Mouse (Mus musculus): ENCODE data around the gene Drc3.

Drc3 gene

GRCm38 (mm10) chr11:60334124-60334523, 19.0 kb upstream of the Drc3 start:
- DNase-seq (ENCODE audit: extremely low spot score, low read depth, low spot score): no peak

DNA sequence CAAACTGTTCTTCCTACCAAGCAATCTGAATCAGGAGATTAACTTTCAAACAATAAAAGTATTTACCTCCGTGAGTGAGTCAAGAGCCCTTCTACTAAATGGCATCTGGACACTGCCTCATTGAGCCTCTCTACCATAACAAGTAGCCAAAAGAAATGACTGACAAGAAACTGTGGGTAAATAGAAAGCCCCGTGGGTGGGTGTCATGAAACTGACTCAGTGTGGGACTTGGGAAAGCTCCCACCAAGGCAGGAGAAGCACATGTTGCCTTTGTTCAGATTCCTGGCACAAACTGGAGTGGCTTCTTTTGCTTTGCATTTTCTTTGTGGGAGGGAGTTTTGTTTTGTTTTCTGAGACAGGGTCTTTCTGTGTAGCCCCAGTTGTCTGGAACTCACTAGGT, 17.4 kb upstream of the Drc3 start:
- DNase-seq (ENCODE audit: extremely low spot score, low read depth, low spot score): no peak

- DNase-seq (ENCODE audit: extremely low spot score, low read depth, low spot score): no peak
Measured at GRCm38 (mm10) chr11:60338291-60338690, 14.8 kb upstream of the Drc3 start.

- no peak for DNase-seq (ENCODE audit: extremely low spot score, low read depth, low spot score)
Measured at GRCm38 (mm10) chr11:60339361-60339760, 13.8 kb upstream of the Drc3 start.

- DNase-seq (ENCODE audit: extremely low spot score, low read depth, low spot score): no peak
Measured at GRCm38 (mm10) chr11:60345868-60346267, 7.3 kb upstream of the Drc3 start.

GRCm38 (mm10) chr11:60346537-60346936, 6.6 kb upstream of the Drc3 start:
- no peak for DNase-seq (ENCODE audit: extremely low spot score, low read depth, low spot score)

- no peak for DNase-seq (ENCODE audit: extremely low spot score, low read depth, low spot score)
Measured at GRCm38 (mm10) chr11:60351388-60351787, 1.7 kb upstream of the Drc3 start.

GRCm38 (mm10) chr11:60351925-60352371, 1.2 kb upstream of the Drc3 start:
- no peak for DNase-seq (ENCODE audit: extremely low spot score, low read depth, low spot score)

DNA sequence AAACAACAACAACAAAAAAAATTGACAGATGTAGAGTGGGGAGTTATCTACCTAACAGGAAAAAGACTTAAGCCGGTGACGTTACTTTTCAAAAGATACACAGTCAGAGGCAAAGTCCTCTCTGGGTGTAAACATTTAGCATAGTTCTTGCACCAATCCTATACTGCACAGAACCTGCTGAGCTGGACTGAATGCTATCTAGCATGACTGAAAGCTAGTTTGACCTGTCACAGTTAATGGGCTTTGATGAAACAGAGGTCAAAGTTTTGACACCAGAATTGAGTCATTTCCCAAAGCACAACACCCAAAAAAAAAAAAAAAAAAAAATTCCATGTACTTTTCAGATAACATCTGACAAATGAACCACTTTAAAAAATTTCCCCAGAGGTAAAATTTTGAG, 2.8 kb downstream of the Drc3 start:
- DNase-seq (ENCODE audit: extremely low spot score, low read depth, low spot score): no peak

- no peak for DNase-seq (ENCODE audit: extremely low spot score, low read depth, low spot score)
Measured at GRCm38 (mm10) chr11:60357116-60357515, 4.0 kb downstream of the Drc3 start.

DNA sequence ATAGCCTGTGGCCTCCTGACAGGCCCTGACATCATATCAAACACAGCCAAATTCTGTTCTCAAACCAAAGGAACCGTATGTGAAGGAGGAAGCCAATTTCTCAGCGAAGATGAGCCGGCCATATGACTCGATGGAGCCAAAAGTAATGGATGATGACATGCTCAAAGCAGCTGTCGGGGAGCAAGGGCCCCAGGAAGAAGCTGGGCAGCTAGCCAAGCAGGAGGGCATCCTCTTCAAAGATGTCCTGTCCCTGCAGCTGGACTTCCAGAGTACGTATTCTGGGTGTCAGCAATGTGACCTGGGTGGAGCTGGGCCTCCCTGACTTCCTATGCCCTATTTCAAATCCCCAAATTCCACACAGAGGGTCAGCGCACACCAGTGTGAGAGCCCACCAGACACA, 5.4 kb downstream of the Drc3 start:
- no peak for DNase-seq (ENCODE audit: extremely low spot score, low read depth, low spot score)

DNA sequence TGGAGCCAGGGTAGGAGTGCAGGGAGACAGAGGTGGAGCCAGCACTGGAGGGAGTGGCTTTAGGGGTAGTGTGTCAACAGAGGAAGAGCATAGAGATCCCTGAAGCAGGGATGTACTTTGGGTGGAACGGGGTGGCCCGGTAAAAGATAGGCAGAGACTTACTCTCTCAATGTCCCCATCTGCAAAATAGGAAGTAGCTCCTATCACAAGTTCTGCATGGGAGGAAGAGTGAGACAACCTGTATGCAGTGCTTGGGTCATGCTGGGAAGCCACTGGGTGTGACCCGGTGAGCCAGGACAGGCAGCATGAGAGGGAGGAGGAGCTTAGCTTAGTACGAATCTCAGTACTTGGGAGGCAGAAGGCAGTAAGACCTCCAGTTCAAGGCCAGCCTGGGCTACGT, 6.0 kb downstream of the Drc3 start:
- DNase-seq (ENCODE audit: extremely low spot score, low read depth, low spot score): no peak

DNA sequence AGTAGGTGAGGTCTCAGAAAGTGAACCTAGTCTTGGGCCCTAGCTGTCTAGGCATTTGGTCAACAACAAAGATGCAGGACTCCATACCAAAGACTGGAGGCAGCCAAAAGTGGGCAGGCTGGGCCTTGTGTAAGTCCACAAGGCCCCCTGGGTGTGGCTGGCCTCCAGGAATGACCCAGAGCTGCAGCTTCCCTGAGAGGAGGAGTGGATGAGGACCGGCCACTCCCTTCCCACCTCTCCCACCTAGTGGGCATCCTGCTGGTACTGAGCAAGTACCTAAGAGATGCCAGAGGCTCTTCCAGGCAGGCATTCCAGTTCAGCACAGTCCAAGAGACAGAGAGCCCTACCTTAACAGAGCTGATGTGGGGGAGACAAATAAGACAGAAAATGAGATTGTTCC, 6.8 kb downstream of the Drc3 start:
- no peak for DNase-seq (ENCODE audit: extremely low spot score, low read depth, low spot score)

GRCm38 (mm10) chr11:60360631-60361201, 7.6 kb downstream of the Drc3 start:
- DNase-seq (ENCODE audit: extremely low spot score, low read depth, low spot score): no peak

DNA sequence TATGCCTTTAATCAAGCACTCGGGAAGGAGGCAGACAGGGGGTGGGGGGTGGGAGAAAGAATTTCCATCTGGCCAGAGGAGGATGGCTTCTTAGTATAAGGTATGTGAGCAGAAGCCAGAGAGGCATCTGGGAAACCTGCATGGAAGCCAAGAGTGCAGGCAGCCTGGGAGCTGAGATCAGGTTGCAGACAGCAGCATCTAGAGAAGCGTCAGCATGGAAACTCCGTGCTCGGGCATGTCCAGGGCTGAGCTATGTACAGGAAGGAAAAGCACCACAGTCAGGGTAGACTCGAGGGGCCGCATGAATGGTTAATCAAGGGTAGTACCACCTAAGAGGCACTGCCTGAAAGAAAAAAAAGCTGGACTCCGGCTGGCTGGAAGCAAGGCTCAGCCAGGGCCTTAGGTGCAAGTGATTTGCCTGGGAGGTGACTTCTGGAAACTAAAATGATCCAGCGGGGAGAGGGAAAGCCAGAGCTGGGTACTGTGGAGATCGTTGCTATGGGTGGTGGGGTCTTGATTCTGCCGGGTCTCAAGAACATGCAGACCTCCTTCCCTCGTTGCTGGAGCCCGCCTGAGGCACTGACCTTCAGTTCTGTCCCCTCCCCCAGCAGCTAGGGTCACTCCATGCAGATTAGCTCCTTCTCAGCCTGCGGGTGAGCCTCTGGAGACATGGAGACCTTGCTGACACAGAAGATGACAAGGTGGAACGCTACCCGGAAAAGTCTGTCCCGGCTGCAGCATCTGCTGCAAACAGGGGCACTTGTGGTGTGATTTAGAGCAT, 13.3 kb downstream of the Drc3 start:
- no peak for DNase-seq (ENCODE audit: extremely low spot score, low read depth, low spot score)

DNA sequence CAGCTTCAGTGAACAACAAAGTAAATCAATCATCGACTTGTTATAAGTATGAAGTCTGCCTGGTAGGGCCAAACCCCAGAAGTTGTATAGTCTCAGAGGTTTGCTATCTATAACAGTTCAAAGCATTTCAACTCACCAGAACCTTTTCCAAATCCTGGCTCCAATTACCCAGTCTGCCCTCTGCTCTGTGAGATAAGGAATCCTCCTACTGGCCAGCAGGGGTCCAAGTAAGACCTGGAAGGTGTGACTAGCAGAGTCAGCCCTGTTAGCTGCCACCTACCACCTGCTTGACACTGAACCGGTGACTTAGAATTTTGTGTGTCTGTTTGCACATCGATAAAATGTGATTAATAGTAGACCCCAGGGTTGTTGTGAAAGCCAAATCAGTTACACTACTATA, 14.1 kb downstream of the Drc3 start:
- DNase-seq (ENCODE audit: extremely low spot score, low read depth, low spot score): no peak

DNA sequence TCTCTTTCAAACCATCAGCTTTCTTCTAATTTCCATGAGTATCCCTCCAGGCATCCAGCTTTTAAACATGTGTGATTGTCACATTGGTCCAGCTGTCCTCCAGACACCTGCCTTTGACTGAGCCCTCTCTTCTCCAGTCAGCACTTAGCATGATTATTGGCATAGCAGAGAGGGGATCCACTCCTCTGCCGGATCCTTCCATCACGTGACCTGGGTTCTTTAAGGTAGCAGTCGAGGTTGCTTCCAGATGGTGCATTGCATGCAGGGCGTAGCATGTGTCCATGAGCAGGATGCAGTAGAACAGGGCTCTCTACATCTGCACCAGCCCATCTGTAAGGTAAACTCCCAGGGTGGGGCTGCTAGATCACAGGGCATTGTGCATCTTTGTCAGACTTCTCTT, 15.8 kb downstream of the Drc3 start:
- no peak for DNase-seq (ENCODE audit: extremely low spot score, low read depth, low spot score)

- no peak for DNase-seq (ENCODE audit: extremely low spot score, low read depth, low spot score)
Measured at GRCm38 (mm10) chr11:60369448-60369847, 16.3 kb downstream of the Drc3 start.

- no peak for DNase-seq (ENCODE audit: extremely low spot score, low read depth, low spot score)
Measured at GRCm38 (mm10) chr11:60370431-60370830, 17.3 kb downstream of the Drc3 start.

GRCm38 (mm10) chr11:60374481-60374880, 21.4 kb downstream of the Drc3 start:
- DNase-seq (ENCODE audit: extremely low spot score, low read depth, low spot score): no peak

GRCm38 (mm10) chr11:60383518-60383917, 30.4 kb downstream of the Drc3 start:
- no peak for DNase-seq (ENCODE audit: extremely low spot score, low read depth, low spot score)

DNA sequence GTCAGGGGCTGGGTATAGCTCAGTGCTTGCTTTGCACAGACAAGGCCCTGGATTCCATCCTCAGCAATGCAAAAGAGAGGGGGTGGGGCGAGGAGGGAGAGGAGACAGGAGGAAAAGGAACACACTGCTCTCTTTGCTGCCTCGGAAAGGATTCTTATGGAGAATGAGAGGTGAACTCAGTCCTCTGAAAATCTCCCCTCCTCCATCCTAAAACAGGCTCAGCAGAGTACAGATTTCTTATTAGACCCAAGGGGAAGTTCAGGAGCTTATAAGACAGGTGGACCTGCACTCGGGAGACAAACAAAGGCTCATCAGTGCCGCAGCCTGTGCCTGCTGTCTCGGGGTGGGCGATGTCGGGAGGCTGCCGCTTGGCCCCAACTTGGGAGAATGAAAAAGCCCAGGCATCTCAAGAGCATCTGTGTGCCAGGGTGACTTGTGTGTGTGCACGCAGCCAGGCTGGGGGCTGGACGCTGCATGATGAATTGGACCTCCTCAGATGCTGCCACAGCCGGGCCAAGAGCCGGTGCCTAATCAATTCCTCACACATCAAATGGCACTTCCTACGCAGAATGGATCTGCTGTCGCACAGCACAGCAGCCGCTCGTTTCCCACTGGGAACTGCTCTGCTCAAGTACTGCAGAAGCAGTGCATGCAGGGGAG, 31.8 kb downstream of the Drc3 start:
- DNase-seq (ENCODE audit: extremely low spot score, low read depth, low spot score): no peak

All from hindlimb bud, embryonic 11.5 days (tissue).